Mouse (Mus musculus) G1E (cell line): ENCODE data around the gene Adamts12. TPM values are rescaled to one million over a fixed set of nuclear protein-coding genes. Genes with fewer than 3 reads are reported as not detected.

Experiments used
- ATAC-seq: 2 replicates; pipeline ENCODE4 v1.8.0; 2016; ENCODE audit warnings: mild to moderate bottlenecking; ENCODE audit not compliant: insufficient number of reproducible peaks, poor library complexity, low FRiP score, severe bottlenecking; ENCODE audit errors: extremely low read depth
- DNase-seq: peaks from one replicate; pipeline ENCODE4 v3.0.0; 2012; ENCODE audit warnings: low spot score
- H3K27me3 ChIP-seq: 2 replicates; pipeline ENCODE4 v1.6.1; 2012; ENCODE audit warnings: mild to moderate bottlenecking, low read length, inconsistent platforms; ENCODE audit not compliant: insufficient read depth
- H3K36me3 ChIP-seq: replicated peaks from 2 replicates; pipeline ENCODE3; 2012; ENCODE audit warnings: mild to moderate bottlenecking, inconsistent platforms
- H3K4me1 ChIP-seq: 2 replicates; pipeline ENCODE4 v1.6.1; 2012; ENCODE audit warnings: low read depth, low read length, inconsistent platforms, mixed read lengths; ENCODE audit not compliant: insufficient read depth
- H3K4me3 ChIP-seq: 2 replicates; pipeline ENCODE4 v1.5.1; 2012; ENCODE audit warnings: low read depth, mild to moderate bottlenecking, inconsistent platforms, low read length, moderate library complexity, mixed read lengths
- H3K9me3 ChIP-seq: replicated peaks from 2 replicates; pipeline ENCODE4 v1.6.1; 2012; ENCODE audit warnings: inconsistent platforms
- CTCF ChIP-seq: IDR thresholded peaks from 2 replicates; pipeline ENCODE4 v1.5.1; 2012; ENCODE audit warnings: low read depth, low read length, inconsistent platforms, mixed read lengths
- GATA1 ChIP-seq: IDR thresholded peaks from 2 replicates; pipeline ENCODE4 v1.6.1; 2012; ENCODE audit warnings: borderline replicate concordance, low read length, inconsistent platforms, mixed read lengths
- GATA2 ChIP-seq: IDR thresholded peaks from 2 replicates; pipeline ENCODE4 v1.6.1; 2012; ENCODE audit warnings: low read depth, low read length, inconsistent platforms, borderline replicate concordance
- POLR2AphosphoS5 ChIP-seq: IDR thresholded peaks from 2 replicates; pipeline ENCODE4 v1.6.1; 2012; ENCODE audit warnings: low read depth, low read length, inconsistent platforms; ENCODE audit not compliant: insufficient replicate concordance
- TAL1 ChIP-seq: conservative IDR thresholded peaks from 2 replicates; pipeline ENCODE4 v1.6.1; 2012; ENCODE audit warnings: low read depth, low read length, inconsistent platforms, mixed read lengths
- polyA plus RNA-seq: library from polyadenylated mRNA; stranded (reverse); fragments of >175 nt; gene quantifications from 2 replicates; pipeline ENCODE4 v1.2.3, GENCODE M21; 2012
- total RNA-seq, 2 experiments: library from RNA; stranded (forward) in 1 of 2; stranded (reverse) in 1 of 2; fragments of 200-1000 nt in 1 of 2; fragments of >200 nt in 1 of 2; fragmentation: Nextera tagmentation in 1 of 2; gene quantifications; 2 replicates each; pipeline ENCODE4 v1.2.3; 2014 to 2017

Gene Adamts12
- total and polyA plus RNA-seq, 3 experiments = 0.16 TPM; not detected in 2

- Histone ChIP-seq H3K4me3 (no peak overlapping the region), H3K4me1 (no peaks in the 10 kb centered on the region), H3K36me3 (no peaks in the 10 kb centered on the region), H3K9me3 (no peaks in the 10 kb centered on the region), H3K27me3 (no peaks in the 10 kb centered on the region)
- no peak for TF ChIP-seq TAL1
- no peak for ATAC-seq
- DNase-seq = no peak
Observed at GRCm38 (mm10) chr15:11192762-11193161, 128.2 kb downstream of the Adamts12 start.

GRCm38 (mm10) chr15:11197051-11197450 is 132.5 kb downstream of the Adamts12 start:
- DNase-seq (no peak), ATAC-seq (no peak)
- Histone ChIP-seq H3K9me3 (no peaks in the 10 kb centered on the region), H3K4me1 (no peaks in the 10 kb centered on the region), H3K27me3 (no peaks in the 10 kb centered on the region), H3K36me3 (no peaks in the 10 kb centered on the region), H3K4me3 (no peak overlapping the region)
- no peak for TF ChIP-seq GATA2
- no peak for TF ChIP-seq TAL1
- TF ChIP-seq CTCF = no peak
- TF ChIP-seq GATA1 = no peak
- TF ChIP-seq POLR2AphosphoS5 = no peak

GRCm38 (mm10) chr15:11198246-11198795 is 133.7 kb downstream of the Adamts12 start:
- Histone ChIP-seq H3K36me3 (no peaks in the 10 kb centered on the region), H3K4me3 (no peak overlapping the region), H3K27me3 (no peaks in the 10 kb centered on the region), H3K4me1 (no peaks in the 10 kb centered on the region), H3K9me3 (no peaks in the 10 kb centered on the region)
- no peak for DNase-seq
- no peak for ATAC-seq
- TF ChIP-seq CTCF (no peak), POLR2AphosphoS5 (no peak), GATA1 (no peak), TAL1 (no peak), GATA2 (no peak)

GRCm38 (mm10) chr15:11203084-11203483 is 138.5 kb downstream of the Adamts12 start:
- ATAC-seq (no peak), DNase-seq (no peak)
- Histone ChIP-seq H3K9me3 (no peaks in the 10 kb centered on the region), H3K27me3 (no peaks in the 10 kb centered on the region), H3K4me1 (no peaks in the 10 kb centered on the region), H3K36me3 (no peaks in the 10 kb centered on the region), H3K4me3 (no peak overlapping the region)
- TF ChIP-seq GATA1 = no peak
- no peak for TF ChIP-seq POLR2AphosphoS5
- no peak for TF ChIP-seq TAL1
- TF ChIP-seq GATA2 = no peak
- TF ChIP-seq CTCF = no peak

- Histone ChIP-seq H3K27me3 (no peaks in the 10 kb centered on the region), H3K4me1 (no peaks in the 10 kb centered on the region), H3K36me3 (no peaks in the 10 kb centered on the region), H3K4me3 (no peak overlapping the region), H3K9me3 (no peaks in the 10 kb centered on the region)
- ATAC-seq (no peak), DNase-seq (no peak)
- TF ChIP-seq GATA1 (no peak), POLR2AphosphoS5 (no peak), CTCF (no peak), GATA2 (no peak), TAL1 (no peak)
Observed at GRCm38 (mm10) chr15:11204934-11205333, 140.3 kb downstream of the Adamts12 start.

GRCm38 (mm10) chr15:11210976-11211375 is 146.4 kb downstream of the Adamts12 start:
- Histone ChIP-seq H3K4me3 (no peak overlapping the region), H3K27me3 (no peaks in the 10 kb centered on the region), H3K36me3 (no peaks in the 10 kb centered on the region), H3K4me1 (no peaks in the 10 kb centered on the region), H3K9me3 (no peaks in the 10 kb centered on the region)
- TF ChIP-seq TAL1 (no peak), POLR2AphosphoS5 (no peak), GATA1 (no peak), CTCF (no peak), GATA2 (no peak)
- DNase-seq = no peak
- no peak for ATAC-seq

GRCm38 (mm10) chr15:11233906-11234632 is 169.5 kb downstream of the Adamts12 start:
- ATAC-seq = no peak
- no peak for TF ChIP-seq POLR2AphosphoS5
- no peak for TF ChIP-seq CTCF
- TF ChIP-seq TAL1 = no peak
- no peak for TF ChIP-seq GATA1
- TF ChIP-seq GATA2 = no peak
- no peaks in the 10 kb centered on the region for H3K4me1 ChIP-seq
- H3K9me3 ChIP-seq = no peaks in the 10 kb centered on the region
- no peak overlapping the region for H3K4me3 ChIP-seq
- H3K36me3 ChIP-seq = no peaks in the 10 kb centered on the region
- H3K27me3 ChIP-seq = peaks cover 4% of the 10 kb centered on the region; the same call in 1 of the 2 replicates
- DNase-seq = no peak
